Mouse (Mus musculus): ENCODE measurements around the gene Btbd9. TPM values are rescaled to one million over a fixed set of nuclear protein-coding genes. Genes with fewer than 3 reads are reported as not detected.

Btbd9 gene
- polyA plus RNA-seq, 1 experiment from 2014 or later: 57.3 TPM

- H3K4me3 ChIP-seq: no peak overlapping the region
- 84% methylated on average over 12 of the region's 12 CpGs for WGBS
Measured at GRCm38 (mm10) chr17:30222837-30223236, 353.5 kb downstream of the Btbd9 start.

DNA sequence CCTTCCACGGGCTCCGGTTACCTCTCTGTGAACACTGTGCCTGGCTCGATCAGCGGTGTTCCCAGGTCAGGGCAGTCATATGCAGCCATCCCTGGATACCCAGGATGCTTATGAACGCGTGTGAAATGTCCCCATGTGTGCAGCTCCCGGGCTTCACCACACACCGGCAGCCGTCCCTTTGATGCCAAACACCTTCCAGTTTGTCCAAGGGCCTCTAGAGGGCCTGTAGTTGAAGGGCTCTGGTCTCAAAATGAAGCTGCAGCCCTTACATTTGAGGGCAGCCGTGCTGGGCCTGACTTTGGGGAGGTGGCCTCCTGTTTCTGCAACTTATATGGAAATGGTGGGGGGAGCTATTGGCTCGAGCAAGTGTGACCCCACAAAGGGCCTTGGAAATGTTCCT, 353.9 kb downstream of the Btbd9 start:
- ATAC-seq (ENCODE audit: borderline replicate concordance, extremely low read depth, low FRiP score, low TSS enrichment): no peak
- no peak overlapping the region for H3K27ac ChIP-seq
- H3K36me3 ChIP-seq: 0 out of 2 replicates have a peak, but pooled peaks cover 5% of the 10 kb centered on the region
- no peaks in the 10 kb centered on the region for H3K27me3 ChIP-seq
- no peak overlapping the region for H3K4me3 ChIP-seq
- H3K9ac ChIP-seq: no peak overlapping the region
- H3K4me2 ChIP-seq: no peak overlapping the region
- H3K4me1 ChIP-seq: peaks cover 7% of the 10 kb centered on the region; the same call in 1 of the 2 replicates
- 66% methylated on average over 11 of the region's 11 CpGs for WGBS
- H3K9me3 ChIP-seq: no peaks in the 10 kb centered on the region

More at GRCm38 (mm10) chr17:30222837-30223236, 353.5 kb downstream of the Btbd9 start:
- no peak overlapping the region for H3K27ac ChIP-seq
- no peaks in the 10 kb centered on the region for H3K9me3 ChIP-seq
- H3K27me3 ChIP-seq: no peaks in the 10 kb centered on the region
- H3K36me3 ChIP-seq: 0 out of 2 replicates have a peak, but pooled peaks cover 5% of the 10 kb centered on the region
- peaks cover 7% of the 10 kb centered on the region; the same call in 1 of the 2 replicates for H3K4me1 ChIP-seq
- no peak overlapping the region for H3K4me2 ChIP-seq
- ATAC-seq (ENCODE audit: borderline replicate concordance, extremely low read depth, low FRiP score, low TSS enrichment): no peak
- H3K9ac ChIP-seq: no peak overlapping the region

- H3K9ac ChIP-seq: no peak overlapping the region
- H3K4me1 ChIP-seq: peaks cover 7% of the 10 kb centered on the region; the same call in 1 of the 2 replicates
- no peak overlapping the region for H3K4me2 ChIP-seq
- no peaks in the 10 kb centered on the region for H3K27me3 ChIP-seq
- 0 out of 2 replicates have a peak, but pooled peaks cover 5% of the 10 kb centered on the region for H3K36me3 ChIP-seq
- H3K9me3 ChIP-seq: no peaks in the 10 kb centered on the region
- no peak overlapping the region for H3K4me3 ChIP-seq
- 61% methylated on average over 14 of the region's 14 CpGs for WGBS
- H3K27ac ChIP-seq: no peak overlapping the region
- ATAC-seq (ENCODE audit: borderline replicate concordance, extremely low read depth, low FRiP score, low TSS enrichment): no peak
Measured at GRCm38 (mm10) chr17:30221677-30222076, 354.6 kb downstream of the Btbd9 start.

- Histone ChIP-seq H3K4me3 (no peak overlapping the region), H3K36me3 (0 out of 2 replicates have a peak, but pooled peaks cover 11% of the 10 kb centered on the region), H3K4me2 (no peak overlapping the region), H3K9ac (no peak overlapping the region), H3K9me3 (no peaks in the 10 kb centered on the region), H3K4me1 (no peaks in the 10 kb centered on the region), H3K27me3 (no peaks in the 10 kb centered on the region), H3K27ac (no peak overlapping the region)
- ATAC-seq (ENCODE audit: borderline replicate concordance, extremely low read depth, low FRiP score, low TSS enrichment): no peak
- 60% methylated on average over 4 of the region's 4 CpGs for WGBS
Measured at GRCm38 (mm10) chr17:30215741-30216140, 360.5 kb downstream of the Btbd9 start.

- Histone ChIP-seq H3K4me1 (no peaks in the 10 kb centered on the region), H3K9me3 (no peaks in the 10 kb centered on the region), H3K27ac (no peak overlapping the region), H3K36me3 (peaks cover 20% of the 10 kb centered on the region; the same call in 1 of the 2 replicates), H3K4me2 (no peak overlapping the region), H3K4me3 (no peak overlapping the region), H3K9ac (no peak overlapping the region), H3K27me3 (no peaks in the 10 kb centered on the region)
- ATAC-seq (ENCODE audit: borderline replicate concordance, extremely low read depth, low FRiP score, low TSS enrichment): no peak
- 65% methylated on average over 6 of the region's 6 CpGs for WGBS
Measured at GRCm38 (mm10) chr17:30214393-30214792, 361.9 kb downstream of the Btbd9 start.

DNA sequence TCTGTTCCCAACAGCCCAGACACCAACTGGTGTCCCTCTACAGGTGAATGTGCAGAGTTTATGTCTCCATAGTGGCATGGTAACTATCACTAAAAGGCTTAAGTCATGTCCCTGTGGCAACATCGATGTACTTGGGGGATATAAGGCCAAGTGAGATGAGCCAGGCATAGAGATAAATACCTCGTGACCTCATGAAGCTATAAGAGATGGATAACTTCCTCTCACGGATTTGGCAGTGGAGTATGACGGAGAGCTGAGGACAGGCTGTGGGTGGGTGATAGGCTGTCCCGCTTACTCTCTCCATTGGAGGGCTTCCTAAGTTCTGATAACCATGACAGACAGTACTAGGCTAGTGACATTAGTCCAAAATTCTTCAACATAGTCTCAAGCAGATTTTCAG, 362.9 kb downstream of the Btbd9 start:
- no peak overlapping the region for H3K9ac ChIP-seq
- WGBS: 78% methylated on average over 5 of the region's 5 CpGs
- H3K27ac ChIP-seq: no peak overlapping the region

DNA sequence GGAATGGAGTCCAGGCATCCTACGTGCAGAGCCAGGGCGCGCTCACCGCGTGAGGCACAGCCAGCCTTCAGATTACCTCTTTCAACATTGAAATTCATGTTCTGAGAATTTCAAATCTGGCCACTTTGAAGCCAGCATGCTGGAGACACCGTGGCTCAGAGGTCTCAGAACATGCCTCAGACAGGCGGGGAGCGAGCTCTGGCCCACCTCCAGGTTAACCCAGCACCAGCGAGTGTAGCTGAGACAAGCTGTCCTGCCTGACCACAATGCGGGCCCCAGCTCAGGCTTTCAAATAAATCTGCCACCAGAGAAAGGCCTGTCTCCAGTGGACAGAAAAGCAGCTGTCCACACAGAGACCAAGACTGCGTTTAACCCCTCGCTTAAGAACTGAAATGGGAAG, 363.6 kb downstream of the Btbd9 start:
- peaks cover 33% of the 10 kb centered on the region for H3K36me3 ChIP-seq
- H3K4me3 ChIP-seq: no peak overlapping the region
- 64% methylated on average over 12 of the region's 12 CpGs for WGBS
- H3K4me1 ChIP-seq: no peaks in the 10 kb centered on the region
- no peaks in the 10 kb centered on the region for H3K27me3 ChIP-seq
- H3K4me2 ChIP-seq: no peak overlapping the region
- no peak overlapping the region for H3K9ac ChIP-seq
- no peak for ATAC-seq (ENCODE audit: borderline replicate concordance, extremely low read depth, low FRiP score, low TSS enrichment)
- H3K9me3 ChIP-seq: no peaks in the 10 kb centered on the region
- H3K27ac ChIP-seq: no peak overlapping the region

More for the DNA sequence above, 362.9 kb downstream of the Btbd9 start:
- Histone ChIP-seq H3K4me3 (no peak overlapping the region), H3K27me3 (no peaks in the 10 kb centered on the region), H3K4me1 (no peaks in the 10 kb centered on the region), H3K36me3 (peaks cover 28% of the 10 kb centered on the region; the same call in 1 of the 2 replicates), H3K9me3 (no peaks in the 10 kb centered on the region), H3K4me2 (no peak overlapping the region)
- no peak for ATAC-seq (ENCODE audit: borderline replicate concordance, extremely low read depth, low FRiP score, low TSS enrichment)

GRCm38 (mm10) chr17:30210936-30211335, 365.4 kb downstream of the Btbd9 start:
- Histone ChIP-seq H3K9me3 (no peaks in the 10 kb centered on the region), H3K36me3 (peaks cover 35% of the 10 kb centered on the region), H3K4me3 (no peak overlapping the region), H3K4me1 (no peaks in the 10 kb centered on the region), H3K4me2 (no peak overlapping the region), H3K27me3 (no peaks in the 10 kb centered on the region), H3K27ac (no peak overlapping the region), H3K9ac (no peak overlapping the region)
- ATAC-seq (ENCODE audit: borderline replicate concordance, extremely low read depth, low FRiP score, low TSS enrichment): no peak
- WGBS: 94% methylated on average over 6 of the region's 6 CpGs

DNA sequence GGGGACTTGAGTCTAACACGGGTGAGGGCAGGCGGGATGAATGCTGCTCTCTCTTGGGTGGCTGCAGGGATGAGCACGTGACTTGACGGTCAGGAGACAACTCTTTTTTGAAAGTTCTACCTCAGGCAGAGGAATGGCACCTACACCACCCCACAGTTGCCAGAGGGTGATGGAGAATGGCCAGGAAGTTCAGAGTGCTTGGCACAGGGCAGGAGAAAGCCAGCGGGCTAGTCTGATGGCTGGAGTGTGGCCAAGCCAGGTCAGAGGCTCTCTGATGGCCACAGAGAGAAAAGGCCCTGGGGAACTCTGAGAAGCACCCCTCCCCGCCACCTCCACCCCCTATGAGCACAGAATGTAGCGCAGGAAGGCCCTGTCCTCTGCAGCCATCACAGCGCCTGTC, 366.0 kb downstream of the Btbd9 start:
- Histone ChIP-seq H3K27me3 (no peaks in the 10 kb centered on the region), H3K36me3 (peaks cover 35% of the 10 kb centered on the region), H3K4me1 (no peaks in the 10 kb centered on the region), H3K27ac (no peak overlapping the region), H3K4me2 (no peak overlapping the region), H3K4me3 (no peak overlapping the region), H3K9ac (no peak overlapping the region), H3K9me3 (no peaks in the 10 kb centered on the region)
- 93% methylated on average over 8 of the region's 8 CpGs for WGBS
- no peak for ATAC-seq (ENCODE audit: borderline replicate concordance, extremely low read depth, low FRiP score, low TSS enrichment)

DNA sequence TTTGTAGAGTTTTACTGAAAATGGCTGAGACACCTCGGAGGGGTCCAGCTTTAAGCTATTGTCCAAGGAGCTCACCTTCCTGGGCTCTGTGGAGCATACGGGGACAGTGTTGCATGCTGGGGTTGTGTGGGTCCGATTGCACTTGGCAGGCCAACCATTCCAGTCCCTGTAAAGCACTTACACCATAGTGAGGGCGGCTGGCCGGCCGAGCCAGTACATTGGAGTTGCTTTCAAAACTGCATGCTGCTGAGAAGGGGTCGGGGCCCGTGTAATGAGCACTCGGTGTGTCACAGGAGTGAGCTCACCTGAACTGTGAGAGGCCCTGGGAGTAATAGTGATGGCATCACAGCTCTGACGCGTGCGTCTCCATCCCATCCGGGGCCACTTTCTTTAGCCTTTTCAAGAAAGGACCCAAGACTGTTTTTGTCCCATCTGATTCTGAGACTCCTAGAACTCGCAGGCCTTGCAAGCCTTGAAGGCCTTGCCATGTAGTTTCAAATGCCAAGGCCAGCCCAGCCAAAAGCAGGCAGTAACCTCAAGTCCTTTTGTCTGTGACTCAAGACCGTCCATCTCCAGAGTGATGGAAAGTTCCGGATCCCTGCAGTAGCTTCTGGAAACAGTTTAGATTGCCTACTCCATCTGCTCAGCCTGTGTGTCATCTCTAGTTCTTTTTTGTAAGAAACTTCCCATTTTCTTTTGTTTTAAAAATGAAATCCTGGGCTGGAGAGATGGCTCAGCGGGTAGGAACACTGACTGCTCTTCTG, 371.0 kb downstream of the Btbd9 start:
- Histone ChIP-seq H3K9ac (no peak overlapping the region), H3K9me3 (no peaks in the 10 kb centered on the region), H3K4me3 (no peak overlapping the region), H3K4me2 (no peak overlapping the region), H3K36me3 (peaks cover 25% of the 10 kb centered on the region), H3K27me3 (no peaks in the 10 kb centered on the region), H3K27ac (no peak overlapping the region), H3K4me1 (peaks cover 9% of the 10 kb centered on the region)
- ATAC-seq (ENCODE audit: borderline replicate concordance, extremely low read depth, low FRiP score, low TSS enrichment): no peak
- WGBS: 91% methylated on average over 17 of the region's 17 CpGs

DNA sequence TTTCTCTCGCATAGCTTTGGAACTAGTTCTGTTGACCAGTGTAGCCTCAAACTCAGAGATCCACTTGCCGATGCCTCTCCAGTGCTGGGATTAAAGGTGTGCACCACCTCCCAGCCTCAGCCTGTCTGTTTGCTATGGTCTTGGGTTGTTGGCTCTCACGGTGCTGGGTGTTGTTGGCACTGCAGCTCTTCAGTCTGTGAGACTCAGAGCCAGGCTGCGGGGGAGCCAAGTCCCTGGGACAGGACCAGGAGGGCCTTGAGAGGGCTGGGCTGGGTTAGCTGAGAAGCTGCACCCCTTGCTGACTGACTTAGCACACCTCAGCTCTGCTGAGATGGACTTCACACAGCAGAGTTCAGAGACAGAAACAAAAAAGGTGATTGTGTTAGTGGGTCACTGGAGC, 376.0 kb downstream of the Btbd9 start:
- Histone ChIP-seq H3K9me3 (no peaks in the 10 kb centered on the region), H3K9ac (no peak overlapping the region), H3K4me1 (peaks cover 55% of the 10 kb centered on the region), H3K27ac (peak overlapping the region; percentile 42; the same call in 1 of the 2 replicates), H3K36me3 (no peaks in the 10 kb centered on the region), H3K4me2 (no peak overlapping the region), H3K27me3 (no peaks in the 10 kb centered on the region), H3K4me3 (no peak overlapping the region)
- ATAC-seq (ENCODE audit: borderline replicate concordance, extremely low read depth, low FRiP score, low TSS enrichment): no peak
- 53% methylated on average over 4 of the region's 4 CpGs for WGBS

DNA sequence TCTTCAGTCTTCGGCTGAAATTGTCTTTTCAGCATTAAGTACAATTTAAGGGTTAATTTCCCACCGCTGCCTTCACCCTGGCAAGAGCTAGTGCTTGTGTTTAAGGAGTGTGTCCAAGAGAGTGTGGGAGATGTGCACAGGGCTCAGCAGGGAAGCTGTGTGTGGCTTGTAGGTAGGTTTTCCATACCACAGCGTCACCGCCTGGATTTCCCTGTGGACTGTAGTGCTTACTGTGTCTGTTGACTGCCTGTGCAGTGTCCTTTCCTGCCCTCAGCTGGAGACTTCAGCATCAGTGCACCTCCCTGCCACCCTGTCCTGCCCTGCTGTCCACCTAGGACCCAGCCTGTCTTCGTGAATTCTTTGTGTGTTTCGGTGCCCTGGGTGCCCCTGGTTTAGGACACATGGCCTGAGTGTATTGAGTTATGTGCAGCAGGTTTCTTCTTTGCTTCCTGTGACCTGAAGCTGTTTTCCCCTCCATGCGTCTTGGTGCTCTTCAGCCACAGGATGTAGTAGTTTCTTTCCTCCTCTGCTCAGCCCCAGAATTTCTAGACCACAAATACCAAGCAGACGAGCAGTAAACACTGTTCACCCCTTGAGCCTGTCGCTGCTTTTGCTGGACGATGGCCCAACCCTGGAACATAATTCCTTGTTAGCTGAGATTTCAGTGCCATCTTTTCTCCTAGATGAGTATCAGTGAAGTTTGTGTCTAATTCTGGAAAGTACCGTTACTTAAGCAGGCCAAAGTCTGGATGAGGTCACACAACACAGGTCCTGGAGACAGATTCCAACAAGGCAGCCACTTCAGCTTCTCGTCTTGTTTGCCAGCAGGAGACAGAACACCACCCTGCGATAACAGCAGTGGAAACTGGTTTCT, 376.7 kb downstream of the Btbd9 start:
- ATAC-seq (ENCODE audit: borderline replicate concordance, extremely low read depth, low FRiP score, low TSS enrichment): no peak
- H3K9me3 ChIP-seq: no peaks in the 10 kb centered on the region
- no peaks in the 10 kb centered on the region for H3K36me3 ChIP-seq
- H3K27me3 ChIP-seq: no peaks in the 10 kb centered on the region
- no peak overlapping the region for H3K4me2 ChIP-seq
- WGBS: 43% methylated on average over 13 of the region's 13 CpGs
- peaks cover 61% of the 10 kb centered on the region for H3K4me1 ChIP-seq
- no peak overlapping the region for H3K9ac ChIP-seq
- H3K4me3 ChIP-seq: no peak overlapping the region
- 0 out of 2 replicates have a peak overlapping the region, but pooled peaks have one; percentile 42 for H3K27ac ChIP-seq
